Mouse (Mus musculus): ENCODE results near the gene Cdc45. TPM values are rescaled to one million over a fixed set of nuclear protein-coding genes. Genes with fewer than 3 reads are reported as not detected.

Gene Cdc45
- total RNA-seq, 2 experiments from 2014 or later = 2.3 to 2.5 TPM

- no peak for DNase-seq
Measured at GRCm38 (mm10) chr16:18730640-18731039, 81.1 kb downstream of the Cdc45 start.

Other genes with a start within 250 kb of the Cdc45 start
- 10 to 100 TPM in 1 of 2 experiments, 1 to 10 TPM in 1; 5.3 to 42.0 TPM for gene Tbx1, start 221.3 kb downstream of the Cdc45 start, total RNA-seq (2021)
- under 1 TPM in 1 of 2 experiments, not detected in 1; 0.28 TPM for gene Gp1bb, start 189.6 kb downstream of the Cdc45 start, total RNA-seq (2021)
- gene Gm49601, start 185.6 kb downstream of the Cdc45 start, total RNA-seq (2021) = 1 to 10 TPM; 1.3 to 2.4 TPM
- gene Sept5, start 182.0 kb downstream of the Cdc45 start, total RNA-seq (2021) = 1 to 10 TPM; 5.5 to 5.8 TPM
- gene Cldn5, start 35.1 kb downstream of the Cdc45 start, total RNA-seq (2021) = 10 to 100 TPM in 1 of 2 experiments, 1 to 10 TPM in 1; 7.4 to 13.9 TPM
- 10 to 100 TPM; 38.9 to 39.8 TPM for gene Ufd1, start 208 bp downstream of the Cdc45 start, total RNA-seq (2021)
- 10 to 100 TPM; 17.3 to 17.8 TPM for gene 2510002D24Rik, start 24.6 kb upstream of the Cdc45 start, total RNA-seq (2021)
- gene Gm28539, start 24.6 kb upstream of the Cdc45 start, total RNA-seq (2021) = 1 to 10 TPM; 1.3 to 2.3 TPM
- 10 to 100 TPM; 42.8 to 45.5 TPM for gene Mrpl40, start 64.9 kb upstream of the Cdc45 start, total RNA-seq (2021)
- 10 to 100 TPM; 19.0 to 20.2 TPM for gene Hira, start 65.0 kb upstream of the Cdc45 start, total RNA-seq (2021)